Mouse (Mus musculus): ENCODE results near the gene Ndc80. TPM values are rescaled to one million over a fixed set of nuclear protein-coding genes. Genes with fewer than 3 reads are reported as not detected.
A peak's percentile ranks its signal among the peaks of the same experiment; 100 is the strongest.
"Not testable (repeated sequence)": the region's sequence is repeated elsewhere in the genome, so short reads cannot be mapped to it uniquely, and the experiment has no call there.

Ndc80 gene
- polyA plus RNA-seq, 1 experiment: 57.2 TPM

GRCm38 (mm10) chr17:71548586-71548985 is 21.9 kb upstream of the Ndc80 start:
- no peak overlapping the region for H3K27ac ChIP-seq (ENCODE audit: insufficient read depth, low read length)
- no peak overlapping the region for H3K4me3 ChIP-seq (ENCODE audit: low read depth, low read length)
- no peaks in the 10 kb centered on the region for H3K36me3 ChIP-seq (ENCODE audit: control insufficient read depth, insufficient read depth, low read length, poor library complexity, severe bottlenecking)
- TF ChIP-seq EP300 (IDR thresholded peaks at IDR 0.05; ENCODE audit: insufficient read depth, low read depth, low read length) (no peak), CTCF (IDR thresholded peaks at IDR 0.05; ENCODE audit: low read depth, low read length) (no peak), POLR2A (IDR thresholded peaks at IDR 0.05; ENCODE audit: insufficient read depth, low read length) (no peak)
- H3K4me1 ChIP-seq (ENCODE audit: control insufficient read depth, insufficient read depth, low read length): no peaks in the 10 kb centered on the region
- no peaks in the 10 kb centered on the region for H3K9me3 ChIP-seq (replicated peaks; ENCODE audit: control insufficient read depth, insufficient read depth, low read length, poor library complexity, severe bottlenecking)
- no peak overlapping the region for H3K9ac ChIP-seq (ENCODE audit: low read depth, poor library complexity, severe bottlenecking)
- peaks cover 2% of the 10 kb centered on the region; the same call in 1 of the 2 replicates for H3K27me3 ChIP-seq (ENCODE audit: control insufficient read depth, insufficient read depth, low read length, poor library complexity, severe bottlenecking)

GRCm38 (mm10) chr17:71537164-71537563 is 10.5 kb upstream of the Ndc80 start:
- no peaks in the 10 kb centered on the region for H3K36me3 ChIP-seq (ENCODE audit: control insufficient read depth, insufficient read depth, low read length, poor library complexity, severe bottlenecking)
- H3K27me3 ChIP-seq (ENCODE audit: control insufficient read depth, insufficient read depth, low read length, poor library complexity, severe bottlenecking): no peaks in the 10 kb centered on the region
- H3K9ac ChIP-seq (ENCODE audit: low read depth, poor library complexity, severe bottlenecking): no peak overlapping the region
- H3K4me3 ChIP-seq (ENCODE audit: low read depth, low read length): no peak overlapping the region
- H3K9me3 ChIP-seq (replicated peaks; ENCODE audit: control insufficient read depth, insufficient read depth, low read length, poor library complexity, severe bottlenecking): no peaks in the 10 kb centered on the region
- no peaks in the 10 kb centered on the region for H3K4me1 ChIP-seq (ENCODE audit: control insufficient read depth, insufficient read depth, low read length)
- H3K27ac ChIP-seq (ENCODE audit: insufficient read depth, low read length): no peak overlapping the region
- no peak for TF ChIP-seq CTCF (IDR thresholded peaks at IDR 0.05; ENCODE audit: low read depth, low read length)
- no peak for TF ChIP-seq POLR2A (IDR thresholded peaks at IDR 0.05; ENCODE audit: insufficient read depth, low read length)
- no peak for TF ChIP-seq EP300 (IDR thresholded peaks at IDR 0.05; ENCODE audit: insufficient read depth, low read depth, low read length)

GRCm38 (mm10) chr17:71535595-71535994 is 8.9 kb upstream of the Ndc80 start:
- H3K9ac ChIP-seq (ENCODE audit: low read depth, poor library complexity, severe bottlenecking); H3K27ac ChIP-seq (ENCODE audit: insufficient read depth, low read length); H3K4me3 ChIP-seq (ENCODE audit: low read depth, low read length); H3K9me3 ChIP-seq (replicated peaks; ENCODE audit: control insufficient read depth, insufficient read depth, low read length, poor library complexity, severe bottlenecking); H3K27me3 ChIP-seq (ENCODE audit: control insufficient read depth, insufficient read depth, low read length, poor library complexity, severe bottlenecking); H3K4me1 ChIP-seq (ENCODE audit: control insufficient read depth, insufficient read depth, low read length); H3K36me3 ChIP-seq (ENCODE audit: control insufficient read depth, insufficient read depth, low read length, poor library complexity, severe bottlenecking): not testable (repeated sequence)

DNA sequence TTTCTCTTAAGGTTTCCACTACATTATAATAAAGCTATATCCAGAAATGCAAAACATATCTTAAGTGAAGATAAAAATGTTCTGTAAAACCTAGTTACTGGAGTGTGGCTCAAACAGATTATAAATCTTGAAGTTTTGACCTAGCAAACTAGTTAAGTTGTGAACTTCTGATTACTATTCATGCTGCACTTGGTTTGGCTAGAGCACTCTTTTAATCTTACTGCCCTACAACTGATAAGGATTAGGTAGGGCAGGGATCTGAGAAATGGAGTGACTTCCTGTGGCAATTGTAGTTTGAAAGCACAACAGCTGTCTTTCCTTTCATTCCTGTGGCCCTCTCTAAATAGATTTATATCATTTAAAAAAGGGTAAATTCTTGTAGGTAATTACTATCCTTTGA is 1.4 kb upstream of the Ndc80 start:
- Histone ChIP-seq H3K36me3 (ENCODE audit: control insufficient read depth, insufficient read depth, low read length, poor library complexity, severe bottlenecking) (peaks cover 5% of the 10 kb centered on the region; the same call in 1 of the 2 replicates), H3K4me1 (ENCODE audit: control insufficient read depth, insufficient read depth, low read length) (no peaks in the 10 kb centered on the region), H3K27ac (ENCODE audit: insufficient read depth, low read length) (no peak overlapping the region), H3K27me3 (ENCODE audit: control insufficient read depth, insufficient read depth, low read length, poor library complexity, severe bottlenecking) (no peaks in the 10 kb centered on the region), H3K4me3 (ENCODE audit: low read depth, low read length) (no peak overlapping the region), H3K9me3 (replicated peaks; ENCODE audit: control insufficient read depth, insufficient read depth, low read length, poor library complexity, severe bottlenecking) (no peaks in the 10 kb centered on the region), H3K9ac (ENCODE audit: low read depth, poor library complexity, severe bottlenecking) (no peak overlapping the region)
- no peak for TF ChIP-seq POLR2A (IDR thresholded peaks at IDR 0.05; ENCODE audit: insufficient read depth, low read length)
- TF ChIP-seq EP300 (IDR thresholded peaks at IDR 0.05; ENCODE audit: insufficient read depth, low read depth, low read length): no peak
- TF ChIP-seq CTCF (IDR thresholded peaks at IDR 0.05; ENCODE audit: low read depth, low read length): no peak

- Histone ChIP-seq H3K9me3 (replicated peaks; ENCODE audit: control insufficient read depth, insufficient read depth, low read length, poor library complexity, severe bottlenecking) (no peaks in the 10 kb centered on the region), H3K27me3 (ENCODE audit: control insufficient read depth, insufficient read depth, low read length, poor library complexity, severe bottlenecking) (no peaks in the 10 kb centered on the region), H3K4me1 (ENCODE audit: control insufficient read depth, insufficient read depth, low read length) (no peaks in the 10 kb centered on the region), H3K4me3 (ENCODE audit: low read depth, low read length) (peak overlapping the region; percentile 92), H3K36me3 (ENCODE audit: control insufficient read depth, insufficient read depth, low read length, poor library complexity, severe bottlenecking) (peaks cover 12% of the 10 kb centered on the region), H3K27ac (ENCODE audit: insufficient read depth, low read length) (peak overlapping the region; percentile 39), H3K9ac (ENCODE audit: low read depth, poor library complexity, severe bottlenecking) (peak overlapping the region; percentile 59)
- TF ChIP-seq POLR2A (IDR thresholded peaks at IDR 0.05; ENCODE audit: insufficient read depth, low read length): no peak
- no peak for TF ChIP-seq EP300 (IDR thresholded peaks at IDR 0.05; ENCODE audit: insufficient read depth, low read depth, low read length)
- TF ChIP-seq CTCF (IDR thresholded peaks at IDR 0.05; ENCODE audit: low read depth, low read length): no peak
These were observed 352 bp downstream of the Ndc80 start for GRCm38 (mm10) chr17:71526302-71526708.

DNA sequence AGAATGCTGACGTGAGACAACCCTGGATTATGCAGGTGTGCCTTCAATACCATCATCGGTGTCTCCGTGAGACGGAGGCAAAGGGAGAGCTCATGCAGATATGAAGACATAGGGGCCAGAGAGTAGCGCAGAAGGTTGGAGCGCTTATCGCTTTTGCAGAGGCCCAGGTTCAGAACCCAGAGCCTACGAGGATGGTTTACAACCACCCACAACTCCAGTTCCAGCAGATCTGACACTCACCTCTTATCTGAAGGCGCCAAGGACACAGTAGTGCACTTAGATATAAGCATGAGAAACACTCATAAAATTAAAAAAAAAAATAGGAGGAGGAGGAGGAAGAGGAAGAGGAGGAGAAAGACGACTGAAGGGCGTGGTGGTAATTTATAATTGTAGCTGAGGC is 16.4 kb downstream of the Ndc80 start:
- peaks cover 41% of the 10 kb centered on the region for H3K36me3 ChIP-seq (ENCODE audit: control insufficient read depth, insufficient read depth, low read length, poor library complexity, severe bottlenecking)
- no peaks in the 10 kb centered on the region for H3K27me3 ChIP-seq (ENCODE audit: control insufficient read depth, insufficient read depth, low read length, poor library complexity, severe bottlenecking)
- H3K4me3 ChIP-seq (ENCODE audit: low read depth, low read length): no peak overlapping the region
- no peaks in the 10 kb centered on the region for H3K9me3 ChIP-seq (replicated peaks; ENCODE audit: control insufficient read depth, insufficient read depth, low read length, poor library complexity, severe bottlenecking)
- H3K27ac ChIP-seq (ENCODE audit: insufficient read depth, low read length): no peak overlapping the region
- H3K4me1 ChIP-seq (ENCODE audit: control insufficient read depth, insufficient read depth, low read length): no peaks in the 10 kb centered on the region
- TF ChIP-seq EP300 (IDR thresholded peaks at IDR 0.05; ENCODE audit: insufficient read depth, low read depth, low read length) (no peak), POLR2A (IDR thresholded peaks at IDR 0.05; ENCODE audit: insufficient read depth, low read length) (no peak), CTCF (IDR thresholded peaks at IDR 0.05; ENCODE audit: low read depth, low read length) (no peak)
- no peak overlapping the region for H3K9ac ChIP-seq (ENCODE audit: low read depth, poor library complexity, severe bottlenecking)
